Mouse (Mus musculus): Measurements from ENCODE around the gene Kcnj8. TPM values are rescaled to one million over a fixed set of nuclear protein-coding genes. Genes with fewer than 3 reads are reported as not detected.

Gene Kcnj8
- polyA plus RNA-seq, 1 experiment, result not detected

- TF ChIP-seq GATA1 (IDR thresholded peaks at IDR 0.05; ENCODE audit: low read length), result no peak
Observed at GRCm38 (mm10) chr6:142561151-142561550, 10.3 kb downstream of the Kcnj8 start.

- TF ChIP-seq GATA1 (IDR thresholded peaks at IDR 0.05; ENCODE audit: low read length), result no peak
Observed at GRCm38 (mm10) chr6:142558772-142559679, 12.4 kb downstream of the Kcnj8 start.

- TF ChIP-seq GATA1 (IDR thresholded peaks at IDR 0.05; ENCODE audit: low read length), result no peak
Observed at GRCm38 (mm10) chr6:142558076-142558475, 13.3 kb downstream of the Kcnj8 start.

GRCm38 (mm10) chr6:142555988-142556387, 15.4 kb downstream of the Kcnj8 start:
- no peak for TF ChIP-seq GATA1 (IDR thresholded peaks at IDR 0.05; ENCODE audit: low read length)

- TF ChIP-seq GATA1 (IDR thresholded peaks at IDR 0.05; ENCODE audit: low read length), result no peak
Observed at GRCm38 (mm10) chr6:142551482-142551881, 19.9 kb downstream of the Kcnj8 start.

- TF ChIP-seq GATA1 (IDR thresholded peaks at IDR 0.05; ENCODE audit: low read length), result no peak
Observed at GRCm38 (mm10) chr6:142550871-142551270, 20.5 kb downstream of the Kcnj8 start.

GRCm38 (mm10) chr6:142548377-142548776, 23.0 kb downstream of the Kcnj8 start:
- no peak for TF ChIP-seq GATA1 (IDR thresholded peaks at IDR 0.05; ENCODE audit: low read length)

- no peak for TF ChIP-seq GATA1 (IDR thresholded peaks at IDR 0.05; ENCODE audit: low read length)
Observed at GRCm38 (mm10) chr6:142545132-142545531, 26.3 kb downstream of the Kcnj8 start.

- no peak for TF ChIP-seq GATA1 (IDR thresholded peaks at IDR 0.05; ENCODE audit: low read length)
Observed at GRCm38 (mm10) chr6:142543648-142544047, 27.8 kb downstream of the Kcnj8 start.

- no peak for TF ChIP-seq GATA1 (IDR thresholded peaks at IDR 0.05; ENCODE audit: low read length)
Observed at GRCm38 (mm10) chr6:142542800-142543175, 28.6 kb downstream of the Kcnj8 start.

GRCm38 (mm10) chr6:142542082-142542799, 29.2 kb downstream of the Kcnj8 start:
- no peak for TF ChIP-seq GATA1 (IDR thresholded peaks at IDR 0.05; ENCODE audit: low read length)

- no peak for TF ChIP-seq GATA1 (IDR thresholded peaks at IDR 0.05; ENCODE audit: low read length)
Observed at GRCm38 (mm10) chr6:142540561-142541160, 30.8 kb downstream of the Kcnj8 start.

- no peak for TF ChIP-seq GATA1 (IDR thresholded peaks at IDR 0.05; ENCODE audit: low read length)
Observed at GRCm38 (mm10) chr6:142540131-142540530, 31.3 kb downstream of the Kcnj8 start.

GRCm38 (mm10) chr6:142538503-142538902, 32.9 kb downstream of the Kcnj8 start:
- no peak for TF ChIP-seq GATA1 (IDR thresholded peaks at IDR 0.05; ENCODE audit: low read length)

GRCm38 (mm10) chr6:142533412-142533811, 38.0 kb downstream of the Kcnj8 start:
- no peak for TF ChIP-seq GATA1 (IDR thresholded peaks at IDR 0.05; ENCODE audit: low read length)

- no peak for TF ChIP-seq GATA1 (IDR thresholded peaks at IDR 0.05; ENCODE audit: low read length)
Observed at GRCm38 (mm10) chr6:142532686-142533085, 38.7 kb downstream of the Kcnj8 start.

Measured in G1E-ER4 (cell line).